Mouse (Mus musculus) adrenal gland, adult 2 months (tissue): ENCODE measurements at regions not wholly inside any gene's neighbourhood (a gene's known extent, or its start where the extent isn't known, plus 50 kb on each side); places are given as distances from the start of the nearest gene placed in this dataset.
"Not testable (repeated sequence)": the region's sequence is repeated elsewhere in the genome, so short reads cannot be mapped to it uniquely, and the experiment has no call there.

Experiments used
- DNase-seq: peaks from one replicate; pipeline ENCODE4 v3.0.0; 2021

- DNase-seq = no peak
Observed at GRCm38 (mm10) chr1:42542846-42543549, 152.6 kb upstream of the Pou3f3 start.

- DNase-seq = no peak
Observed at GRCm38 (mm10) chr1:42546879-42547278, 148.7 kb upstream of the Pou3f3 start.

GRCm38 (mm10) chr1:42557301-42557700, 138.3 kb upstream of the Pou3f3 start:
- DNase-seq = no peak

GRCm38 (mm10) chr1:42567640-42568039, 127.9 kb upstream of the Pou3f3 start:
- no peak for DNase-seq

GRCm38 (mm10) chr1:42585191-42585590, 110.4 kb upstream of the Pou3f3 start:
- no peak for DNase-seq

GRCm38 (mm10) chr1:42588499-42588898, 107.1 kb upstream of the Pou3f3 start:
- no peak for DNase-seq

- DNase-seq = no peak
Observed at GRCm38 (mm10) chr1:42589442-42589841, 106.1 kb upstream of the Pou3f3 start.

- DNase-seq = no peak
Observed at GRCm38 (mm10) chr1:42591855-42592254, 103.7 kb upstream of the Pou3f3 start.

GRCm38 (mm10) chr1:42597065-42597464, 98.5 kb upstream of the Pou3f3 start:
- DNase-seq = no peak

GRCm38 (mm10) chr1:42599238-42599637, 96.3 kb upstream of the Pou3f3 start:
- DNase-seq = no peak

- no peak for DNase-seq
Observed at GRCm38 (mm10) chr1:42606251-42606650, 89.3 kb upstream of the Pou3f3 start.

GRCm38 (mm10) chr1:42607466-42608043, 88.0 kb upstream of the Pou3f3 start:
- DNase-seq = not testable (repeated sequence)

- DNase-seq = no peak
Observed at GRCm38 (mm10) chr1:42623766-42624165, 71.8 kb upstream of the Pou3f3 start.

GRCm38 (mm10) chr1:42628800-42629199, 66.8 kb upstream of the Pou3f3 start:
- no peak for DNase-seq

GRCm38 (mm10) chr1:42629465-42630261, 65.9 kb upstream of the Pou3f3 start:
- DNase-seq = no peak

- DNase-seq = no peak
Observed at GRCm38 (mm10) chr1:42632286-42632685, 63.3 kb upstream of the Pou3f3 start.

- no peak for DNase-seq
Observed at GRCm38 (mm10) chr1:42636558-42636957, 59.0 kb upstream of the Pou3f3 start.
